Mouse (Mus musculus) ovary, postnatal 36 days (tissue): ENCODE results near the gene Trim15.

Source experiments
- DNase-seq: peaks from one replicate; pipeline ENCODE4 v3.0.0; 2022; ENCODE audit warnings: low spot score, mixed read lengths

The Trim15 gene

DNA sequence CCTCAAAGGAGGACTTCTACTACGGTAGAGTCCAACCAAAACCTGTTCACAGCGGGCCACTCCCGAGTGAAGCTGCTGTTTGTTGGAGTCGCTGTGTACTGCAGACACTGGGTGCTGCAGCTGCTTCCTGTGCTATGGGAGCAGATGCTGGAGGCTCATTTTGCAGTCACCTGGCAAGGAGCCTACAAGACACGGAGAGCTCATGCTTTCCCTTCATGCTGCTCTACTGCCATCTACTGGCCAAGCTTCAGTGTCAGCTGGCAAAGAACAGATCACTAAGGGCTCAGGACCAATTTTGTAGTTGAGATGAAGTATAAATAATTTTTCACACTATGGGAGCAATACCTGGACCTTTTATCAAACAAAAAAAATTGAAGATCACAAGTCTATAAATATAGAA lies 41.0 kb downstream of the Trim15 start:
- peak; percentile 69 for DNase-seq

DNA sequence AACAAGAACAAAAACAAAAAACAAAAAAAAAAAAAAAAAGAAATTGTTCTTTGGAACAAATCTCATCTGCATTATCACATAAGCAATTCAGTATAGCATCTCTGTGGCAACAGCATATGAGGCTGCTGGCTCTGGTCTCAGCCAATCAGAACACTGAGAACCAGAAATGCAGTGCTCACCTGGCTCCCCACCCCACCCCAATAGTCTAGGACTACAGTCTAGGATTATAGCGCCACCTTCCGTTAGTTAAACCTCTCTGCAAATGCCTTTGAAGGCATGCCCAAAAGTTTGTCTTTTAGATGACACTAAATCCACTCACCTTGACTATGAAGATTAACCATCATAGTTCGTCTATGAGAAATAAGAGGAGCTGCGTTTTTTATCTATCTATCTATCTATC lies 41.5 kb downstream of the Trim15 start:
- no peak for DNase-seq

DNA sequence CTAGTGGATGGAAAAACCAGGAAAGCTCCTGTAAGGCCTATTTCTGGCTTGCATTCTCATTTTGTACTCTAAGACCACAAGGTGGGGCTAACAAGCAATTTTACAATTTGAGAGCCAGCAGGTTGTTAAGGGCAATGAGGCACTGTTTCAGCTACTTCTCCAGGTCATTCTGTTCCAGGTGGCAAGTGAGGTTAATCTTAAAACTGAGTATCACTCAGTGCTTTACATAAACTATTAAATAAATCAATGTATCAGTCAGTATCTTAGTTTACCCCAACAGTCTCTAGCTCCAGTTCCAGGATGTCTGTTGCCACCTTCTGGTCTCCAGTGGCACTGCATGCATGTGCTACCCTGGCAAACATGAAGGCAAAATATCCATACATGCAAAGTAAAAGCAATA lies 43.0 kb downstream of the Trim15 start:
- DNase-seq: peak; percentile 47

DNA sequence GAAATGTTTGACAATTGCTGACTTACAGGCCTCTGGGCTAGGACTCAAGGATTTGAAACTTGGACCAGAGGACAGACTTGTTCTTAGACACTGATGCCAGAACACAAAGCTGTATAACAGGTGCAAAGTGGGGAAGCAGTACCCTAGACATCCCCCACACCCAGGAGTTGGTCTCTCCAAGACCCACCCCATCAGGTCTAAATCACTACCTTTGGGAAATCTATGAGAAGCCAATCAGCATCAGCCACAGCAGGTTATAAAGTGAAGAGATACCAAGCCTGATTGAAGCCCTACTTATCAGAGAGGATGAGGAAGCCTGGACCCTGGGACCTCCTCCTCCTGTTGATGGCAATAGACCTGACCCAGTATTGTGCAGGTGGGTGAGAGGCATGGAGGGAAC lies 55.1 kb downstream of the Trim15 start, which contains the start of gene H2-M10.6:
H2-M10.6 (plus strand) TSS at position 301 of the 400 bp plus-strand sequence.
- no peak for DNase-seq
